Mouse (Mus musculus) ovary, postnatal 10 days (tissue): Measurements from ENCODE around the gene Susd1.

Experiments
- DNase-seq: peaks from one replicate; pipeline ENCODE4 v3.0.0; 2022; ENCODE audit warnings: low spot score

The Susd1 gene

DNA sequence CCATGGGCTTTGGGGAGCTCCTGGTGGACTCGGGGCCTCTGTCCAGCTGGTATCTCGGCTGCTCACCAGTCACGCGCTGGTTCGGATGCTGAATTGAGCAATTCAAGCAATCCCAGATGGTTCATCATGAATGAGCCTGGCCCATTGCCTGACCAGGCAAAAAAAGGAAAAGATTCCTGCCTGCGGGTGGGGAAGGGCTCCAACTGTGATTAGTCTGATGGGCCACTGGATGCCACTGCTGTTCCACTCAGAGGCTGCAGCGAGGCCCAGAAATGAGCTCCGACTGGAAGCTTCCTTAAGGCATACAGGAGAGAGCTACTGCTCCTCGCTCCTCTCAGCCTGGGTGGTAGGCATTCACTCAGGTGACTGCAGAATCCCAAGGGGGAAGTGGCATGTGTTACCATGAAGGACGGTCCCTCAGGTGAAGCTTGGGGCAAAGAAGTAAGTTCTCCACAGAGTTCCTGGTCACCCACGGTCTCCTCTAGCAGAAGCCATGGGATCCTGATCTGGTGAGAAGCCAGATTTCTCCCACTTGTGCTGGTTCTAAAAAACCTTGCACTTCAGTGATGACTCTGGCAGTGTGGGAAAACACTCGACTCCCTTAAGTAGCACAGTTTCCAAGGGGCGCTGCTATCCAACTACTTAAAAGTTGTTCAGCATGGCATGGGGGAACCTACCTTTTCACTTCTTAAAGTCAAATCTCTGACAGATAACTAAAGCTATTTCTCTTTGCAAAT, 57.3 kb downstream of the Susd1 start:
- DNase-seq: no peak

DNA sequence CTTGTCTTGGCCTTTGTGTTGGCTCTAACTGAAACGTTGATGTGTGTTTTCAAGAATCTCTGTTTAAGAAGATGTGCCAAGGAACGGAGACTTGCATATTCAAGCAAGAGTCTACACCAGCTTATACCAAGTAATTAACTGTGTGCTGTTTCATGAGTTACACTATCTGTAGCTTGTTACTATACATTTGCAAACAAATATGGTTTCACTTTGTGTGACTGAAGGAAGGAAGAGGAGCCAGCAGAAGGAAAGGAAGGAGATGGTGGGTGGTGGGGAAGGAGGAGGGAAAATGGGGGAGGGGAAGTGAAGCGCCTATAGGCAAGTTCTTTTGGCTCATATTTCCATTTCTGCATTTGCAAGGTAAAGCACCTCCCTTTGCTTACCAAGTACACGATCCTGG, 58.0 kb downstream of the Susd1 start:
- DNase-seq: no peak

DNA sequence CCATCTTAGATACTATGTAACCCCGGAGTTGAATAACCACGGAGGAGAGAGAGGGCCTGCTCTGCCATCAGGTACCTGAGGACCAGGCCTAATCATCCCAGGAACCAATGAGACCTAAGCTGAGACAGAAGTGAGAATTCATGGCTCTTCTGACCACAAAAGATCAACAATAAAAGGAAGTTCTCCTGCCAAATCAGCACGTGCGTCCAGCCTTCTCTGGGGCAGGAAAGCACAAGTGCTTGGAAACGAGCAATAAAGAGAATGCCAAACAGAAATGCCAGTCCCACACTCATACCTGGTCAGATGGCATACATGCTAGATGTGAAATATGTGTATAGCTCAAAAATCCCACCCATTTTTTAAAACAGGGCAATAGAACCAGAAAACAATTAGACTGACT, 58.6 kb downstream of the Susd1 start:
- no peak for DNase-seq

DNA sequence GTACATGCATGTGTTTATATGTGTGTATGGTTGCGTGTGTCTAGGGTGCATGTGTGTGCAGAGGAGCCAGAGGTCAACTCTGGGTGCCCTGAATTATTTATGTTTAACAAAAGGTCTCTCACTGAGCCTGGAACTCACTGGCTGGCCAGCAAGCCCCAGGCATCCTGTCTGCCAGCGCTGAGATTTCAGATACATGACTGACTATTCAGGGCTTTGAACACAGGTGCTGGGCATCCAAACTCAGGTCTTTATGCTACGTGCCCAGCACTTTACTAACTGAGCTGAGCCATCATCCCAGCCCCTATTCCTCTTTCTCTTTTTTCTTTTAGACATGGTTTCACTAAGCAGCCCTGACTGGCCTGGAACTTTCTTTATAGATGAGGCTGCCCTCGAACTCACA, 59.8 kb downstream of the Susd1 start:
- DNase-seq: no peak

DNA sequence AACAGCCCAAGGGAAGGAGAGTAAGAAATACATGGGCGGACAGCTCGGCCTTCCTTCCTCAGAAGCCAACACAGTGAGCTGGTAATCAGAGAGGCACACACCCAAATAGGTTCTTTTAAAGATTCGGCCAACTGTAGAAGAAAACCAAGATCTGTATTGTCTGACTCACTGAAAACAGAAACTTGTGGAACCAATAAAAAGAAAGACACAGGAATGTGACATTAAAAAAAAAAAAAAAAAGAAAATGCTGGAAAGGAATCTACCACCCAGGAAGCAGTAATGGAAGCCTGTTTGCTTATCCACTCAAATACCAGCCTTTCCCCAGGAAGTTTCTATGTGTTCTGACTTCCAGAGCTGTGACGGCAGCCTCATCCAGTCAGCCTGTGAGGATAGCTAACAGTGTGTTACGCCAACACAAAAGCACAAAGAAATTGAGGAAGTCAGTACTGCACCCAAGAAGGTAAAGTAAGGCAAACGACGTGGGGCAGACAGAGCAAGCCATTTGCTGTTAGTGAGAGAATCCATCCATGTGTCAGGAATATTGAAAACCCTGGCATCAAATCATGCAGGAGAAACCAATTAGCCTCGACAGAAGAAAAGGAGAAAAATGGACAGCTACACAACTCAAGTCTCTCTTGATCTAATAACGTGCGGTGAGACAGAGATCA, 64.0 kb downstream of the Susd1 start:
- DNase-seq: no peak

DNA sequence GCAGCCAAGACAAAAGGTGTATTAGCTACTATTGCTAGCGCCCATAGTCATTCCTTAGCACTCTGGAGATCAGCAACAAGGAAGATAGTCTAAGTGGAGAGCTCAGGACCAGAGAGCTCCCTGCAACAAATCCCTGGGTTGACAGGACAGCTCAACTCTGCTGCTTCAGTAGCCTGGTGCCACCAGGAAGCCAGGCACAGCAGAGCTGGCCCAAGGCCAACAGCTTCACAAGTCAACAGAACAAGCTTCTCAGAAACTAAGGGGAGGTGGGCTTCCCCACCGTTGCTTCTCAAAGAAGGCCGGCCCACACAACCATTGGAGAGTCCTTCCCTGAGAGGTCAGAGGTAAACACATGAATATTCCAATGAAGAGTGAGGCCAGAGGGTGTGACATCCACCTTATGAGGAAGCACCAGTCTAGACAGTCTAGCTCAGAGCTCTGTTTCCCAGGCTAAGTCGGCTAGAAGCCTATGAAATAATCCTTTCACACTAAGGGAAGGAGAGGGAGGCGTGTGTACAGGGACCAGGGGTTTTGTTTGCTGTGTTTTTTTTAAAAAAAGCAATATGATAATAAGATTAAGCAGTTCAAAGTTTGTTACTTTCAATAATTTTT, 65.8 kb downstream of the Susd1 start:
- DNase-seq: no peak

DNA sequence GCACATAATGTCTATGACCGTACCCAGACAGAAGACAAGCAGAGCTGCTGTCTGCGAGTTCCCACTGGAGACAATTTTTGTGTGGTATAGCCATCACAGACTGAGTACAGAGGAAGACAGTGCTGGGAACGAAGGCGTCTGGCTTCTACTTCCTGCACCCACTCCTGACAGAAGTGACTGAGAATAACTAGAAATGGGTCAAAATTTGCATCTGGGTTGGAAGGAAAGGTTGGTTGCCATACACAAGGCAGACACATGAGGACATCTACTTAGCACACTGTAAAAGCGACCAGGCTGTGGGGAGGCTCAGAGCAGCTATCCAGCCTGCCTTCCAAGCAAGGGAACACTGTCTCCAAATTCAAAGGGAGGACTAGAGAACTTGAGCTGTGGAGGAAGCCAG, 66.5 kb downstream of the Susd1 start:
- no peak for DNase-seq

DNA sequence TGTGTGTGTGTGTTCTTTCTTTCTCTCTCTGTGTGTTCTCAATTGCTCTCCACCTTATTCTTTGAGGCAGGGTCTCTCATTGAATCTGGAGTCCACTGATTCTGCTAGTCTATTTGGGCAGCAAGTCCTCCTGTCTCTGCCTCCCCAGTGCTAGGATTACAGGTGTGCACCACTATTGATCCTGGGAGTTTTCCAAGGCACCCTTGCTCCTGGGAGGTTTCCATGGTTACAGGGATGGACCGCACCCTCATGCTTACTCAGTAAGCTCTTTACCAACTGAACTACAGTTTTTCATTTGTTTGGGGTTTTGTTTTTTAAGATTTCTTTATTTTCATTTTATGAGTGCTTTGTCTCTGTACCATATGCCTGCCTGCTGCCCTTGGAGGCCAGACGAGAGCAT, 68.5 kb downstream of the Susd1 start:
- no peak for DNase-seq

DNA sequence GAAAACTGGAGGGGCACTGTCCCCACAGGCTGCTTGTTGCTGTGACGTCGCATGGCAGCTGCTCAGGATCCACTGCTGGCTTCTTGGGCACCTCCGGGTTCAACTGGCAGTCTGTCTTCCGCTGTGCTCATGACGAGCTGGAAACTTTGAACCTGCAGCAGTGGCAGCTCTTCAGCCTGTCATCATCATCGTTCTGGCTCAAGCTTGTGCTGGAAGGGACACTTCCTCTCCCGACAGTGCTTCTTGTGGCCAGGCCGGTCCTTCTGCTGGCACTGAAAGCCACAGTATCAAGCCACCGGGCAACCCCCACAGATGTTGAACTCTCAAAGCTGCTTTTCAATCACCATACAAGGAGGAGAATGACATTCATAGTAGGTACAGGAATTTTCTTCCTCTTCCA, 70.3 kb downstream of the Susd1 start:
- DNase-seq: no peak

DNA sequence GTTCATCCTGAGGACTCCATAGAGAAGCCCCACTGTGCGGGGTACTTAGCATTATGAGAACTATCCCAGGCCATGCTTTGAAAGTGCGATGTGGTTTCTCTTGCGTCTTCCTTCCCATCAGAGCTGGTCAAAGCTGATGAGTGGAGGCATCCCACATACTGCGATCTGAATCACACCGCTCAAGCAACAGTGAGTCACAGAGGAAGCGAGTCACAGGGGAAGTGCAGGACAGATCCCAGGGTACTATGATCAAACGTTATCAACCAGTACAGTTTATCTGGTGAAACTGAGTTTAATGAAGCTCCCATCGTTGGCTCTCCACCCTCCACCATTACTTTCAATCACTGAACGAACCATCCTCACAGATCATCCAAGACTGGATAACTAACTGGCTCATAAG, 72.2 kb downstream of the Susd1 start:
- DNase-seq: no peak

DNA sequence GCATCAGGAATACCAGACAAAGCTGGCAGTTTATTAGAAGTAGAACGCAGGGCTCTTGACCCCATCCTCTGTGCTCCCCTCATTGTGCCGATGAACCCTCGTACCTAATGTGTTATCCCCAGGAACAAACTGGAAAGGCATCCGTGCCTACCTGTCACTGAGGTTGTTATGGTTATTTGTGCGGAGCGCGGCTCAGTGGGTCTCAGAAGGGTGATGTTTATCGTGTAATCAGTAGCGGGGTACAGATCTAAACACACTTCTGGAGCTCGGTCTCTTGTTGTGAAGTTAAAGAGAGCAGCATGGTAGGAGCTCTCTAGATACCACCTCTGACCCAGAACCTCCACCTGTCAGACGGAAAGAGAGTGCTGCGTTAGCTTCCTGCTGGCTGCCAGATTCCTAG, 72.9 kb downstream of the Susd1 start:
- no peak for DNase-seq

DNA sequence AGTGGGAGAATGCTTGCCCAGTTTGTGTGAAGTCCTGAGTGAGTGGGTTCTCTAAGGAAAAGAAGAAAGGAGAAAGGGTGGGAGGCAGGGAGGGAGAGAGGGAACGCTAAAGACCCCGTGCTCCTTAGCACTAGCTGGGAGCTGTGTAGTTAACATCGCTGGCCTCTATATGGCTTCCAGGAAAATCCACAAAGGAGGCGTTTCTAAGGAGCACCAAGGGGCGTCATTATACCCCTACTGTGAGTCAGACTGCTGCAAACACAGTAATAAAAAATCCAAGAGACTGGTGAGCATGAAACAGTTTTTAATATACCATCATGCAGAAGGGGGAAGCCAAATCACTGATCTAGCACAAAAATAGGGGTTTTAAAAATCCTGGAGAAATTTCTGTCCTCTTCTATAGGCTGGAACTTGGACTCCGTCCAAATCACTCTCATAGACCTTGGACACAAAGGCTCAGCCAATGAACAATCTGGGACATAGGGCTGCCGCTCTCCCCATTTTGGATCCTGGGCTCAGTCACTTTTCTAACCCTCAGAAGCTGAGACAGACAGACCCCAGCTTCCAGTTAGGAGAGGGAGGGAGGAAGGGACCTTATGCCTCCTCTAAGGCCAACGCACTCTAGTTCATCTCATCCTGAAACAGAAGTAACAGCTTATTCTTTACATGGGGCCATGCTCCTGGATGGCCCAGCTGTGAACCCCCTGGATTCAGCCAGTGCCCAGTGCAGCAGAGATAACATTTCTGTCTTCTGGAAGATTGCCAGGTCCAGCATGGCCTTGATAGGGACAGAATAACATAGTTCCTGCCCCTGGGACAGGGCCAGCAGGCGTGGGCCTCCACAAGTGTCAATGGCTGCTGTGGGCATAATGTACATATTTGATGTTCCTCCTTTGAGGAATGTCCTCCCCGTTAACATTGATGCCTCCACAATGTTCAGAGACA, 73.9 kb downstream of the Susd1 start:
- DNase-seq: no peak

DNA sequence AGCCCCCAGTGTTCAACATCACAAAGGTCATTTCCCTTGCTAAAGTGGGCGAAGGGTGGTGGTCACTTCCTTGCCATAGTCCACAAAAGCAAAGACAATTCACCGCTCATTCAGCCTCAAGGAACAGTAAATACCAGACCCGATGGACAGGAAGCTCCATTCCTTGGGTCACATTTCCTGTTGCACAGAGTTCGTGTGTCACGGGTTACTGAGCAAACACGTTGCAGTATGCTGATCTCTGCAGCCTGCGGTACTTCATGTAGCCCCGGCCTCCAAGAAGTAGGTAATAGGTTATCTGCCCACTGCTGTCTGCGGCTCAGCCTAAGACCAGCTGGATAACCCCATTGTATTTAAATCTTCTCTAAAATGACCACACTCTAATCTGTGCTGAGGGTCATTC, 75.4 kb downstream of the Susd1 start:
- DNase-seq: no peak

DNA sequence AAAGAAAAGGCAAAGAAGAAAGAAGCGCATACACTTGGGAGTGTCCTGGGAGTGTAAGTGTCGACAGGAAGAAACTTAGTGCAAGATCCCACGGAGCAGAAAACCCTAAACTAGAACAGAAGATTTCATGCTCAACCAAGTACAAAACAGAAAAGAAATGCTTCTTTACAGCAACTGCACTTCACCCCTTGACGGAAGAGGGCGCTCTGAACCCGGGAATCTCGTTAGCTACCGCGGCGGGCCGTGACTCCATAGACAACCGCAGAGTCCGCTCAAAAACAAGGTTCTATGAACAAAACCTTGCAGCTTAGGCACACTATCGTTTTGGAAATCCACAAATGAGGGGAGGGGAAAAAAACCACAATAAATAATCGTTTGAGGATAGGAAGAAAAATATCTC, 77.7 kb downstream of the Susd1 start:
- peak; percentile 62 for DNase-seq

DNA sequence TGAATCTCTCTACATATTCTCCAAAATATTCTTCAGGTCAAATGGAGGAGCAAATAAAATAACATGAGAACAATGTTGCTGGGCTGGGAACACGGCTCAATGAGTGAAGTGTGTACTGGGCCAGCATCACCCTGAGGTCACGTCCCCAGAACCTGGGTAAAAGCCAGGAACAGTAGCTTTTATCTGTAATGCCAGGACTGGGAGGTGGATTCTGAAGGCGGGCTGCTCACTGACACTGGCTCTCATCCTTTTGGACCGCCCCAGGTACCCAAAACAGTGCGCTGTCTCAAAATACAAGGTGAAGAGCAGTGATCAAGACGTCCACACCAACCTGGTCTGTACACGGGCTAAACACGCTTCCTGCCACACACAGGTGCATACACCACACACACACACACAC, 78.5 kb downstream of the Susd1 start:
- no peak for DNase-seq

DNA sequence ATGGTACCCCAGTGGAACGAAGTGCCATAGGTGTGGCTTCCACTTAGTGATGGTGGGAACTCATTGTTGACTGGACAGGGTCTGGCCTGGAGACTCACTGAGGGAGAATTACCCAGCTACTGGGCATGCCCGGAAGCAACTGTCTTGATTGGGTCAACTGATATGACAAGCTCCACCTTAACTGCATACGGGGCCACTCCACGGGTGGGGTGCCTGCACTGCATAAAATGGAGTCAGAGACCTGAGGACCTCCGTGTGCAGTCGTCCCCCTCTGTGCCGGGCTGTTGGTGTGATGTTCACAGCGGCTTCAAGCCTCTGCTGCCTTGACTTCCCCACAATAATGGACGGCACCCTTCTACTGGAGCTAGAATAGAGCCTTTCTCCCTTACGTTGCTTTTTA, 79.5 kb downstream of the Susd1 start:
- DNase-seq: no peak

DNA sequence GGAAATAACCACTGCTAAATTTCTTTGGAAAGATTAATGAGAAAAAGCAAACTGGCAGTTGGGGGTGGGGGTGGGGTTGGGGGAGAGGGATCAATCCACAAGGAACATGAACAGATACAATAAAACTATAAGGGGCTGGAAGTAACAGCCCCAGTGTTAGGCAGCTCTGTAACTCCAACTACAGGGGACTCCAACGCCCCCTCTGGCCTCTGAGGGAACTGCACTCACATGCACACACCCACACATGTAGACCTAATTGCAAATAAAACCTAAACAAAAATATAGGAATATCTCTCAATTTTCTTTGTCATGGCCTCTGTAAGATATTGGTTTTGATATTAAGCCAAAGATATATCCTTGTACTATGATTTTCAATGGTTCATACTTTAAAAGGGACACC, 83.0 kb downstream of the Susd1 start:
- no peak for DNase-seq

DNA sequence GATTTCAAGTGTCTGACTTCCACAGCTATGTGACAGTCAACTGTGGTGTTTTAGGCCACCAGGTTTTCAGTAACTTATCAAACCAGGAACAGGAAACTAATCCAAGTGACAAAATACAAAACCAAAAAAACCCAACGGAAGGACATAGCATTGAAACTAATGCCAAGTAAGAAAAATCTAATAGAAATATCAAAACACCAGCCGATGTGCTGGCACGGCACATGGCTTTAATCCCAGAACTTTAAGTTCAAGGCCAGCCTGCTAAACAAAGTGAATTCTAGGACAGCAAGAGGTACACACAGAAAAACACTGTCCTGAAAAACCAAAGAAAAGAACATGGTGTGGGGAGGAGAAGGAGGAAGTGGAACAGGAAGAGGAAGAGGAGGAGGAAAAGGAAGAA, 83.8 kb downstream of the Susd1 start:
- DNase-seq: no peak

DNA sequence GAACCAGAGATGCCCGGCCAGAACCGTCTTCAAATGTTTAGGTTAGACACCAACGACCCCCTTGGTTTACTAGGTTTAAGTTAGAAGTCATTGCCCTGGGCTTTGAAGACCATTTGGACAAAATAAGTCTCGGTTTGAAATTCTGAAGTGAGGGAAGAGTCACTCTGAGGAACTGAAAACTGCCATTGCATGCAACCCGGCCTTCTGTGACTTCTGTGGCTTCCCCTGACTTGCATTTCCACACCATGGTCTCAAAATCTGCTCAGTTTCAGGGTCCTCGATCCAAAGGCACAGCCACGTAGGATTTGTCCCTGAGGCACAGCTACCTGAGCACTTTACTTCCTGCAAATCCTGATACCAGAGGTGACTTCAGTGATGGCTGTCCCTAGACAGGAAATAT, 86.5 kb downstream of the Susd1 start:
- no peak for DNase-seq

DNA sequence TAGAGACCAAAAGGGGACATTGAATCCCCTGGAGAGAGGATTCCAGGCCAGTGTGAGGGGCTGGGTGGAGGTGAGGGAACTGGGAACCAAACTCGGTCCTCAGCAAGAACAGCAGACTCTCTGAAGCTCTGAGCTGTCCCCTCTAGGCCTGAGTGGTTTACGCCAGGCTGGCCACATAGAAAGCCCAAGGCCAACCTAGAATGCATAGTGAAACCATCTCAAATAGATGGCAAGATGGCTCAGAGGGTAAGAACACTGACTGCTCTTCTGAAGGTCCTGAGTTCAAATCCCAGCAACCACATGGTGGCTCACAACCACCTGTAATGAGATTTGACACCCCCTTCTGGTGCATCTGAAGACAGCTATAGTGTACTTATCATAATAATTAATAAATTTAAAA, 88.1 kb downstream of the Susd1 start:
- DNase-seq: no peak

DNA sequence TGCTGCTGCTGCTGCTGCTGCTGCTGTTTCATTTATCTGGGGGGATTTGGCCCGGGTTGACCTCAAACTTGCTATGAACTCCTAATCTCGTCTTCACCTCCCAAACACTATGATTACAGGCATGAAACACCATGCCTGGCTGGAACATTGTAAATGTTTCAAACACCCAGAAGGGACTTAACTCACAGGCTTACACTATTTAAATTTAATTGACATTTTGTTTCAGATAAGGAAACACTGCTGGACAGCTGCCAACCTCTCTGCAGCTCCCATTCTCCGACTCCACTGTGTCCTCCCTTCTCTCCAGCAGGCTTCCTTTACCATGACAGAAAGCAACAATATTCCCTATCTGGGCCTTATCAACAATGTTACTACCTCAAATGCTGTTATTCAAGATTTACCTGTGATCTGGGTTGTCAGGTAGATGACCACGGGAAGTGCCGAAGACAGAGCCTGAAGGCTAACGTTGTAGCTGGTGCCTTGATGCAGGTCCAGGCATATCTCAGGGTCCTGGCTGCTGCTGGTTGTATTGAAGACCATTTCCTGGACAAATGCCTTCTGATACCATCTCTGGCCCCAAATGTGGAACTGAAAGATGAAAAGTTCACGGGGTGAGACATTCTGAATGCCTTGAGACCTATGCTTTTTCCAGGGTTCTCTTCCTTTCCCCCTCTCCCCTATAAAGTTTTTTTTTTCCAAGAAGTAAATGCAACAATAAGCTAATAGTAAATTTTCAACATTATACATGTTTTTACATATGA, 88.8 kb downstream of the Susd1 start:
- no peak for DNase-seq

DNA sequence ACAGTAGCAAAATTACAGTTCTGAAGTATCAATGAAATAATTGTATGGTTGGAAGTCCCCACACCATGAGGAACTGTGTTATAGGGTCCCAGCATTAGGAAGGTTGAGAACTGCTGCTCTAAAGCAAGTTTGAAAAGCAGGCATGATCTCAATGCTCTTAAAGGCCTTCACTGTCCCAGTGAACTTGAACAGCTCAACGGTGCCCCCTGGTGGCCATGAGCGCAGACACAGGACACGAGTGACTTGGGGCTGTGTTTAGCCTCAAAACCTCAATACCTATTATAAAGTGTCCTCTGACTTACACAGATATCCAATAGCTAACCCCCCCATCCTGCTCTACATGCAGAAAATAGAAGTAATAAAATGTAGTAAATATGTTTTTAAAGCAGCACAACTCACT, 97.7 kb downstream of the Susd1 start:
- peak; percentile 81 for DNase-seq
